Mouse (Mus musculus) neural tube, embryonic 15.5 days (tissue): ENCODE results near the gene Dsp. TPM values are rescaled to one million over a fixed set of nuclear protein-coding genes. Genes with fewer than 3 reads are reported as not detected.

ENCODE experiments used
- ATAC-seq: fragments of 200-750 bp; cut with Nextera tagmentation; 2 replicates; pipeline ENCODE4 v1.8.0; 2017; ENCODE audit warnings: mild to moderate bottlenecking, moderate TSS enrichment, moderate library complexity; ENCODE audit not compliant: low FRiP score
- H3K27ac ChIP-seq: fragments of 300-500 bp; sonication (generic); replicated peaks from 2 replicates; pipeline ENCODE4 v1.5.1; 2015; ENCODE audit warnings: mild to moderate bottlenecking, inconsistent platforms
- H3K27me3 ChIP-seq: fragments of 300-500 bp; sonication (generic); replicated peaks from 2 replicates; pipeline ENCODE4 v1.6.1; 2015; ENCODE audit warnings: inconsistent platforms
- H3K36me3 ChIP-seq: fragments of 300-500 bp; sonication (generic); 2 replicates; pipeline ENCODE4 v1.6.1; 2015; ENCODE audit warnings: inconsistent platforms
- H3K4me1 ChIP-seq: fragments of 300-500 bp; sonication (generic); 2 replicates; pipeline ENCODE4 v1.6.1; 2015; ENCODE audit warnings: inconsistent platforms
- H3K4me2 ChIP-seq: fragments of 300-500 bp; sonication (generic); 2 replicates; pipeline ENCODE4 v1.6.1; 2015; ENCODE audit warnings: inconsistent platforms, mild to moderate bottlenecking, moderate library complexity
- H3K4me3 ChIP-seq: fragments of 300-500 bp; sonication (generic); replicated peaks from 2 replicates; pipeline ENCODE4 v1.5.1; 2015; ENCODE audit warnings: mild to moderate bottlenecking, inconsistent platforms
- H3K9ac ChIP-seq: fragments of 300-500 bp; sonication (generic); replicated peaks from 2 replicates; pipeline ENCODE4 v1.6.1; 2015; ENCODE audit warnings: mild to moderate bottlenecking, inconsistent platforms
- H3K9me3 ChIP-seq: fragments of 300-500 bp; sonication (generic); replicated peaks from 2 replicates; pipeline ENCODE4 v1.6.1; 2016; ENCODE audit warnings: inconsistent platforms
- WGBS: fragments of 180-500 bp; shearing (Covaris S2); methylation state at CpG from one replicate; pipeline ENCODE4 v1.1.7; 2015; ENCODE audit warnings: mixed read lengths; 5-methylcytosine and 5-hydroxymethylcytosine counted together
- polyA plus RNA-seq: library from polyadenylated mRNA; unstranded; fragments of >200 nt; fragmentation: Nextera tagmentation; extraction: Ambion mirVana; gene quantifications from 2 replicates; pipeline ENCODE4 v1.2.1, GENCODE M21; 2015

Dsp gene
- polyA plus RNA-seq, 1 experiment from 2014 or later: 0.23 TPM

- Histone ChIP-seq H3K9me3 (0 out of 2 replicates have a peak, but pooled peaks cover 4% of the 10 kb centered on the region), H3K27ac (no peak overlapping the region), H3K36me3 (peaks cover 2% of the 10 kb centered on the region; the same call in 1 of the 2 replicates), H3K4me3 (no peak overlapping the region), H3K9ac (no peak overlapping the region), H3K27me3 (no peaks in the 10 kb centered on the region), H3K4me2 (no peak overlapping the region), H3K4me1 (no peaks in the 10 kb centered on the region)
- ATAC-seq: no peak
- 82% methylated on average over 3 of the region's 3 CpGs for WGBS
These were observed 84.3 kb downstream of the Dsp start for GRCm38 (mm10) chr13:38235370-38235769.

GRCm38 (mm10) chr13:38248151-38248550 lies 97.1 kb downstream of the Dsp start:
- WGBS: 85% methylated on average over 5 of the region's 5 CpGs
- Histone ChIP-seq H3K27ac (no peak overlapping the region), H3K9me3 (no peaks in the 10 kb centered on the region), H3K27me3 (no peaks in the 10 kb centered on the region), H3K4me2 (no peak overlapping the region), H3K4me3 (no peak overlapping the region), H3K36me3 (no peaks in the 10 kb centered on the region), H3K4me1 (no peaks in the 10 kb centered on the region), H3K9ac (no peak overlapping the region)
- ATAC-seq: no peak

Other genes starting within 250 kb of the Dsp start
- gene Ssr1, start 157.1 kb upstream of the Dsp start, polyA plus RNA-seq: 64.5 and 67.1 TPM in 2 replicates
- gene Riok1, start 114.3 kb upstream of the Dsp start, polyA plus RNA-seq: 51.7 and 54.4 TPM in 2 replicates
- 2.0 and 2.6 TPM in 2 replicates for gene Cage1, start 114.2 kb upstream of the Dsp start, polyA plus RNA-seq
- 26.6 and 31.0 TPM in 2 replicates for gene Snrnp48, start 53.6 kb downstream of the Dsp start, polyA plus RNA-seq
- gene Bmp6, start 193.8 kb downstream of the Dsp start, polyA plus RNA-seq: 2.5 and 3.1 TPM in 2 replicates